Mouse (Mus musculus) CH12.LX (cell line): ENCODE data around the gene Tcea3.

ENCODE experiments used
- HCFC1 ChIP-seq: IDR thresholded peaks from 2 replicates; pipeline ENCODE4 v1.6.1; 2012; ENCODE audit warnings: low read depth, mild to moderate bottlenecking, inconsistent platforms, low read length, improper control_type of control experiment
- MEF2A ChIP-seq: IDR thresholded peaks from 2 replicates; pipeline ENCODE4 v1.6.1; 2014; ENCODE audit warnings: low read depth, mild to moderate bottlenecking, inconsistent platforms, low read length, improper control_type of control experiment, borderline replicate concordance
- POLR2A ChIP-seq: IDR thresholded peaks from 2 replicates; pipeline ENCODE4 v1.6.1; 2011; ENCODE audit warnings: low read depth, mild to moderate bottlenecking, improper control_type of control experiment, low read length
- USF1 ChIP-seq: IDR thresholded peaks from 2 replicates; pipeline ENCODE4 v1.6.1; 2014; ENCODE audit warnings: low read depth, mild to moderate bottlenecking, inconsistent platforms, low read length, improper control_type of control experiment

DNA sequence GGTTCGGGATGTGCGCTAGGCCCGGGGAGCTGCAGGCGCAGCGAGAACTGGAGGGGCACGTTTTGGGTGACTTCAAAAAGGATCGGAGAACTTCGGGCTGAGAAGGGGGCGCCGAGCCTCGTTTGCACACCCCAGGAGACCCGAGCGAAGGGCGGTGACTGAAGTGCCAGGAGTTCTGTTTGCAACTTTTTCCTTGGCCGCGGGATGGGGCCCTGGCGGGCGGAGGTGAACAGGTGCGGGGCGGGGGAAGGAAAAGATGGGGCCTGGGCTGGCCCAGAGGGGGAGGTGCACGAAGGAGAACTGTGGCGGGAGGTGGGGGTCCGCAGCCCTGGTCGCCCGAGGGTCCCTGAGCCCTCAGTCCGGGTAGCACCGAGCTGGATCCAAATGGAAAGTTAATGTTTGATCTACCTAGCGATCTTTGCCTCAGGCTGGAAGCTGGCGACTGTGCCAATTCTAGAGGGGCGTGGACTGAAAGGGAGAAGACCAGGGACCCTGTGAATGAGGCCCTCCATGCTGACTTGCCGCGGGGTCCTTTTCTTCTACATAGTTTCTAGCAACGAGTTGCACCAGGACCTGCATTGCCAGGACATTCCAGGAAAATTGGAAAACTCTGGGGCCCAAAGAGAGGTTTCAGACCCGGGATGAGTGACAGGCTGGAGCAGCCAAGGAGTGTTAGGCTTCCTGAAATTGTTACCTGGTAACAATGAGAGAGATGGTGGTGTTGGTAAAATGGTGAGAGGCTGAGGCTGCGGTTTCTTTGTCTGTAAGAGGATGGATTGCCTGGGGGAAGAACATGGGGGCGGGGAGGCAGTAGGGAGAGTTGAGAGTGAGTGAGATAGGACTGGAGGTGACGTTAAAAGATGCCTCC is 1.2 kb downstream of the Tcea3 start:
- TF ChIP-seq MEF2A (no peak), USF1 (no peak), HCFC1 (no peak), POLR2A (no peak)
